In genomic region chr1:136846081-136846480, GRCm38 (mm10) we compare ENCODE assay signal across 30 mouse cellular contexts.
A peak's percentile ranks its signal among the peaks of the same experiment; 100 is the strongest.
DNase-seq lines count a peak whose midpoint lies in the region; ATAC-seq lines count a peak whose summit lies in the region.
"Had no signal": no experiment of that assay in that cellular context is flagged by ENCODE, and none has a peak within 500 bp of the region (broad histone marks: within the 10 kb centered on the region; RNA-seq: fewer than 3 reads in every experiment).

No protein-coding gene starts in this region.

- peak; percentile 50; the same call in 1 of the 2 replicates for ATAC-seq in hindbrain, embryonic 12.5 days (ENCODE audit: low FRiP score)
- ATAC-seq in hindbrain, embryonic 14.5 days (ENCODE audit: low FRiP score): no peak
- ATAC-seq: intestine, embryonic 16.5 days had no signal

- DNase-seq in cerebellum, postnatal 14 days: peak; percentile 13 to 52
- DNase-seq in cerebellum, adult 8-10 months: no peak
- DNase-seq in hindbrain, embryonic 14.5 days (ENCODE audit: low spot score): no peak
- DNase-seq in testis, postnatal 10 days (ENCODE audit: low spot score): peak; percentile 12
- DNase-seq in testis, postnatal 14 days (ENCODE audit: low spot score): no peak
- peak; percentile 39 for DNase-seq in retina, postnatal 1 day
- DNase-seq in gastrocnemius, postnatal 4 days (ENCODE audit: low spot score in 2 of 2): no peak
- DNase-seq: adrenal gland, adult 8-10 months; cerebellum, adult 11 months; cerebellum, postnatal 25 days; gastrocnemius, postnatal 25 days; heart, adult 18-20 months; kidney, adult 8-10 months; kidney, postnatal 4 days; liver; lung, adult 2 months; lung, postnatal 10 days; thymus, adult 2 months; thymus, postnatal 36 days had no signal

- no peaks in the 10 kb centered on the region for H3K4me1 ChIP-seq in hindbrain, embryonic 12.5 days
- no peaks in the 10 kb centered on the region for H3K4me1 ChIP-seq in hindbrain, embryonic 14.5 days (replicated peaks; ENCODE audit: control insufficient read depth, insufficient read depth, low read length)
- H3K4me1 ChIP-seq: embryonic facial prominence, embryonic 15.5 days; neural tube, embryonic 12.5 days; stomach, embryonic 15.5 days had no signal

- no peak overlapping the region for H3K4me3 ChIP-seq in hindbrain, embryonic 12.5 days
- H3K4me3 ChIP-seq in hindbrain, embryonic 14.5 days (replicated peaks; ENCODE audit: low read length): no peak overlapping the region
- H3K4me3 ChIP-seq: embryonic facial prominence, embryonic 10.5 days; embryonic facial prominence, embryonic 15.5 days; heart, embryonic 12.5 days; myocyte; neural tube, embryonic 12.5 days; stomach, embryonic 15.5 days had no signal

- no peaks in the 10 kb centered on the region for H3K36me3 ChIP-seq in hindbrain, embryonic 12.5 days
- no peaks in the 10 kb centered on the region for H3K36me3 ChIP-seq in hindbrain, embryonic 14.5 days (replicated peaks; ENCODE audit: control insufficient read depth, insufficient read depth)
- H3K36me3 ChIP-seq: embryonic facial prominence, embryonic 10.5 days; embryonic facial prominence, embryonic 15.5 days; G1E; heart, embryonic 12.5 days; neural tube, embryonic 12.5 days; stomach, embryonic 15.5 days had no signal

- H3K9ac ChIP-seq in hindbrain, embryonic 12.5 days: no peak overlapping the region
- H3K9ac ChIP-seq in hindbrain, embryonic 14.5 days: no peak overlapping the region
- H3K9ac ChIP-seq: embryonic facial prominence, embryonic 15.5 days; heart, embryonic 12.5 days; liver, embryonic 14.5 days; neural tube, embryonic 12.5 days; stomach, embryonic 15.5 days had no signal

- no peak overlapping the region for H3K4me2 ChIP-seq in hindbrain, embryonic 12.5 days (replicated peaks)
- H3K4me2 ChIP-seq in hindbrain, embryonic 14.5 days (replicated peaks): no peak overlapping the region
- H3K4me2 ChIP-seq: embryonic facial prominence, embryonic 15.5 days; heart, embryonic 12.5 days; neural tube, embryonic 12.5 days; stomach, embryonic 15.5 days had no signal

- no peaks in the 10 kb centered on the region for H3K9me3 ChIP-seq in hindbrain, embryonic 12.5 days (replicated peaks)
- no peaks in the 10 kb centered on the region for H3K9me3 ChIP-seq in hindbrain, embryonic 14.5 days (ENCODE audit: control insufficient read depth, low read length)
- H3K9me3 ChIP-seq: embryonic facial prominence, embryonic 10.5 days; embryonic facial prominence, embryonic 15.5 days; heart, embryonic 12.5 days; neural tube, embryonic 12.5 days; stomach, embryonic 15.5 days had no signal

- WGBS in hindbrain, embryonic 12.5 days: 42% methylated on average over 2 of the region's 2 CpGs
- 37% methylated on average over 2 of the region's 2 CpGs for WGBS in hindbrain, embryonic 14.5 days

- H3K27me3 ChIP-seq in hindbrain, embryonic 12.5 days: no peaks in the 10 kb centered on the region
- H3K27me3 ChIP-seq in hindbrain, embryonic 14.5 days (ENCODE audit: control insufficient read depth, insufficient read depth, low read length): no peaks in the 10 kb centered on the region; the same call in 1 of the 2 replicates
- H3K27me3 ChIP-seq: embryonic facial prominence, embryonic 15.5 days; heart, embryonic 12.5 days; neural tube, embryonic 12.5 days; stomach, embryonic 15.5 days had no signal

- H3K27ac ChIP-seq in hindbrain, embryonic 12.5 days: no peak overlapping the region
- H3K27ac ChIP-seq in hindbrain, embryonic 14.5 days: no peak overlapping the region
- H3K27ac ChIP-seq: embryonic facial prominence, embryonic 10.5 days; embryonic facial prominence, embryonic 15.5 days; kidney, postnatal 0 days; liver, embryonic 14.5 days; neural tube, embryonic 12.5 days; stomach, embryonic 15.5 days had no signal

Comparison
In these comparisons a context has a peak if more than half of its experiments do, and no peak if none do; other contexts are left out.
1. DNase-seq: peak in cerebellum, postnatal 14 days (2 of 2), testis, postnatal 10 days (single experiment) and retina, postnatal 1 day (single experiment); none in cerebellum, adult 8-10 months (single experiment), hindbrain, embryonic 14.5 days (single experiment), testis, postnatal 14 days (single experiment) and gastrocnemius, postnatal 4 days (0 of 2).